Mouse (Mus musculus) lung, embryonic 14.5 days (tissue): ENCODE measurements at regions not wholly inside any gene's neighbourhood (a gene's known extent, or its start where the extent isn't known, plus 50 kb on each side); places are given as distances from the start of the nearest gene placed in this dataset.

ENCODE experiments used
- ATAC-seq: fragments of 200-750 bp; cut with Nextera tagmentation; 2 replicates; pipeline ENCODE4 v1.8.0; 2017; ENCODE audit warnings: mild to moderate bottlenecking, moderate TSS enrichment, moderate library complexity; ENCODE audit not compliant: insufficient read depth
- DNase-seq: peaks from one replicate; pipeline ENCODE4 v3.0.0-alpha.2; 2015
- H3K27ac ChIP-seq: fragments of 300-500 bp; sonication (generic); 2 replicates; pipeline ENCODE4 v1.5.1; 2014; ENCODE audit warnings: low read depth, mild to moderate bottlenecking, moderate library complexity
- H3K27me3 ChIP-seq: fragments of 300-500 bp; sonication (generic); 2 replicates; pipeline ENCODE4 v1.6.1; 2014; ENCODE audit warnings: low read length, control low read depth; ENCODE audit not compliant: insufficient read depth
- H3K36me3 ChIP-seq: fragments of 300-500 bp; sonication (generic); 2 replicates; pipeline ENCODE4 v1.6.1; 2014; ENCODE audit warnings: control low read depth; ENCODE audit not compliant: insufficient read depth
- H3K4me1 ChIP-seq: fragments of 300-500 bp; sonication (generic); 2 replicates; pipeline ENCODE4 v1.6.1; 2014; ENCODE audit warnings: antibody characterized with exemption, control low read depth; ENCODE audit not compliant: insufficient read depth
- H3K4me2 ChIP-seq: fragments of 300-500 bp; sonication (generic); 2 replicates; pipeline ENCODE4 v1.6.1; 2014; ENCODE audit warnings: mild to moderate bottlenecking
- H3K4me3 ChIP-seq: fragments of 300-500 bp; sonication (generic); 2 replicates; pipeline ENCODE4 v1.5.1; 2014; ENCODE audit warnings: low read depth, low read length
- H3K9ac ChIP-seq: fragments of 300-500 bp; sonication (generic); 2 replicates; pipeline ENCODE4 v1.6.1; 2014
- H3K9me3 ChIP-seq: fragments of 300-500 bp; sonication (generic); 2 replicates; pipeline ENCODE4 v1.6.1; 2016; ENCODE audit warnings: low read depth, low read length, control low read depth
- CTCF ChIP-seq: IDR thresholded peaks from 2 replicates; pipeline ENCODE4 v1.5.1; 2016; ENCODE audit warnings: antibody characterized with exemption, low read depth
- WGBS: fragments of 180-500 bp; shearing (Covaris S2); extraction: QIAGEN DNeasy Blood & Tissue Kit; methylation state at CpG from one replicate; pipeline ENCODE4 v1.1.7; 2014; 5-methylcytosine and 5-hydroxymethylcytosine counted together

GRCm38 (mm10) chr5:18445969-18446368, 85.8 kb upstream of the Gnai1 start:
- 12% methylated on average over 8 of the region's 8 CpGs for whole genome bisulfite sequencing
- peak; percentile 74 for TF ChIP-seq CTCF
- DNase-seq: peak; percentile 95
- Histone ChIP-seq H3K4me2 (no peak overlapping the region), H3K4me1 (no peaks in the 10 kb centered on the region), H3K27ac (no peak overlapping the region), H3K27me3 (no peaks in the 10 kb centered on the region), H3K4me3 (no peak overlapping the region), H3K36me3 (no peaks in the 10 kb centered on the region), H3K9ac (no peak overlapping the region), H3K9me3 (no peaks in the 10 kb centered on the region)
- ATAC-seq: peak; percentile 41; the same call in 1 of the 2 replicates

DNA sequence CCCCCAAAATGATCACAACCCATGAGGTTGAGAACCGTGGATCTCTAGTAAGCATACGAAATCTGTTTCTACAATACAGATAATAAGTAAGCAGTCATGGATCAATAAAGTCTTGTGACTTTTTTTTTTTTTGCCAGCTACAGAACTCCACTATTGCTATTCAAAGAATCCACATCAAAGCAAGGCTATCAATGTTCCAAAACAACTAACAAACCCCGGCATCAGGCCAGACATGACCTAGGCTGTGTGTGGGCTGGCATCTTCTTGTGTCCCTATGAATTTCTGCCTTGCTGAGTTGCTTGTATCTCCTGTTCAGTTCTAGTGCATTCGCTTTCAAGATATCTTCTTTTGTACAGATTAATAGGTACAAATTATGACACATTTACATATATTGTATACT, 79.8 kb upstream of the Gnai1 start:
- 83% methylated on average over 4 of the region's 4 CpGs for WGBS
- Histone ChIP-seq H3K4me1 (no peaks in the 10 kb centered on the region), H3K27ac (no peak overlapping the region), H3K4me2 (no peak overlapping the region), H3K4me3 (no peak overlapping the region), H3K9me3 (no peaks in the 10 kb centered on the region), H3K9ac (no peak overlapping the region), H3K36me3 (no peaks in the 10 kb centered on the region), H3K27me3 (no peaks in the 10 kb centered on the region)
- DNase-seq (no peak), ATAC-seq (no peak)
- no peak for TF ChIP-seq CTCF

- no peaks in the 10 kb centered on the region for H3K4me1 ChIP-seq
- H3K9me3 ChIP-seq: no peaks in the 10 kb centered on the region
- no peaks in the 10 kb centered on the region for H3K36me3 ChIP-seq
- H3K27ac ChIP-seq: no peak overlapping the region
- WGBS: 55% methylated on average over 1 of the region's 1 CpGs
- H3K27me3 ChIP-seq: no peaks in the 10 kb centered on the region
- H3K4me3 ChIP-seq: no peak overlapping the region
- H3K9ac ChIP-seq: no peak overlapping the region
- DNase-seq (no peak), ATAC-seq (no peak)
- no peak overlapping the region for H3K4me2 ChIP-seq
- no peak for TF ChIP-seq CTCF
These were observed 79.1 kb upstream of the Gnai1 start for GRCm38 (mm10) chr5:18439281-18439680.

DNA sequence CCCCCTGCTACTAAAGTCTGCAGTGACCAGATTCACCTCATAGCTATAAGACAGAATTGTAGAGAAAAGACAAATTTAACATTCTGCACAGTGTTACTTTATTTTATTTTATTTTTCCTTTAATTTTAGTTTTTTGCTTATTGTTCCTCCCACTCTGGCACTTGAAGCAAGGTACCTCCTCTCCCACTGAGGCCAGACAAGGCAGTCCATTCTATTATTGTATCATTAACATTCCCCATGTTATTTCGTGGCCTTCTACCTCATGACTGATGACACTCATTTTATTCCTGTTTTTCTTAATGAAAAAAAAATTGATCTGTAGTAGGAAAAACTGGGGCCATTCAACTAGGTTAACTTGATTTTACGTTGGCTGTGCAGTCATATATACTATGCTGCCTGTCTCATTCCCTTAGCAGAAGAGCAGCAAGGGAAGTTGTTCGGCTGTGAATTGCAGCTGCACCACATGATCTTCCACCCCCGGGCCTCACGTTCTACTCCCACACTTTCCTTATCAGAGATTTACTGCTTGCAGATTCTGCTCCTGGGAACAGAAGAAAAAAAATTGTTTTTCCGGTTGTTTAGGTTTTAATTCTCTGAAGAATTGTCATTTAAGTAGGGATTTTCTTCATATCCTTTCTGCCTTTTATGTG, 76.1 kb upstream of the Gnai1 start:
- no peak overlapping the region for H3K4me3 ChIP-seq
- TF ChIP-seq CTCF: no peak
- H3K27ac ChIP-seq: no peak overlapping the region
- 39% methylated on average over 6 of the region's 6 CpGs for WGBS
- H3K4me2 ChIP-seq: no peak overlapping the region
- H3K9ac ChIP-seq: no peak overlapping the region
- ATAC-seq (no peak), DNase-seq (peak; percentile 8)
- H3K4me1 ChIP-seq: no peaks in the 10 kb centered on the region
- H3K27me3 ChIP-seq: no peaks in the 10 kb centered on the region
- H3K9me3 ChIP-seq: no peaks in the 10 kb centered on the region
- no peaks in the 10 kb centered on the region for H3K36me3 ChIP-seq

- ATAC-seq (no peak), DNase-seq (no peak)
- no peak overlapping the region for H3K4me2 ChIP-seq
- no peaks in the 10 kb centered on the region for H3K4me1 ChIP-seq
- TF ChIP-seq CTCF: no peak
- no peak overlapping the region for H3K27ac ChIP-seq
- H3K4me3 ChIP-seq: no peak overlapping the region
- no peaks in the 10 kb centered on the region for H3K27me3 ChIP-seq
- no peaks in the 10 kb centered on the region for H3K9me3 ChIP-seq
- 70% methylated on average over 2 of the region's 2 CpGs for whole genome bisulfite sequencing
- H3K9ac ChIP-seq: no peak overlapping the region
- no peaks in the 10 kb centered on the region for H3K36me3 ChIP-seq
These were observed 74.1 kb upstream of the Gnai1 start for GRCm38 (mm10) chr5:18434245-18434644.

DNA sequence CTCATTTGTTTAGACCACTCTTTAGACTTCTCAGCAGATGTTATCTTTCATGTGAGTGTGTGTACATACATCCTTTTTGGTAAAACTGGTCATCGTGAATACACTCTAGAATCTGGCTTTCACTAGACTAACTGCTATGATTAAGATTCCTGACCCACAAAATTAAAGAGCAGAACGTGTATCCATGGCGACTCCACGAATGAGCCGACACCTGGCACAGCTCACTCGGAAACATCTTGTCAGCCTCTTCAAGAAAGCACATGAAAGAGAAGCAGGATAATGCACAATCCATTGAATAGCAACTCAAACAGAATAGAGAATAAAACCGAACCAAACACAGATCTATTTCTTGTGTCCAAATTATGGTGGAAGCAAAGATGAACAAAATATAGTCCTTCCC, 73.1 kb upstream of the Gnai1 start:
- ATAC-seq: no peak
- H3K9ac ChIP-seq: no peak overlapping the region
- DNase-seq: no peak
- no peak overlapping the region for H3K27ac ChIP-seq
- 57% methylated on average over 7 of the region's 7 CpGs for WGBS
- H3K4me2 ChIP-seq: no peak overlapping the region
- H3K4me3 ChIP-seq: no peak overlapping the region
- TF ChIP-seq CTCF: no peak
- no peaks in the 10 kb centered on the region for H3K27me3 ChIP-seq
- no peaks in the 10 kb centered on the region for H3K4me1 ChIP-seq
- no peaks in the 10 kb centered on the region for H3K36me3 ChIP-seq
- no peaks in the 10 kb centered on the region for H3K9me3 ChIP-seq

DNA sequence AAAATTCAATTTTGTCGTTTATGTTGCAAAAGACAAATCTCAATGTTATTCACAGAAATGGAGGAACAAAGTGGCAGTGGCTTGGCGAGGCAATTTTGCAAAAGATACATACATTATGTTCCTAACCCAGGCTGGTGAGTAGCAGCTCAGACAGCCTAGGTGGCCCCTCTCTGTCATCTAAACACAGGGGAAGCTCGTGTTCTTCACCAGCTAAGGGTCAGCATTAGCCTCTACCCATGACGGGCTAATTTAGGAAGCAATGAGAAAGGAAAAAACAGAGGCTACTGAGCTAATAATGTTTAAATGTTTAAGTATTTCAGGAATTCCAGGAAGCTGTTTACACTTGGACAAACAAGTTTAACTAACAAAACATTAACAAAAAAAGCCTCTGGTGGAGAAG, 64.9 kb upstream of the Gnai1 start:
- no peak for ATAC-seq
- Histone ChIP-seq H3K9me3 (no peaks in the 10 kb centered on the region), H3K9ac (no peak overlapping the region), H3K4me3 (no peak overlapping the region), H3K36me3 (no peaks in the 10 kb centered on the region), H3K27ac (no peak overlapping the region), H3K4me1 (no peaks in the 10 kb centered on the region), H3K27me3 (no peaks in the 10 kb centered on the region), H3K4me2 (no peak overlapping the region)
- TF ChIP-seq CTCF: no peak
- DNase-seq: no peak
- WGBS: 43% methylated on average over 4 of the region's 4 CpGs

DNA sequence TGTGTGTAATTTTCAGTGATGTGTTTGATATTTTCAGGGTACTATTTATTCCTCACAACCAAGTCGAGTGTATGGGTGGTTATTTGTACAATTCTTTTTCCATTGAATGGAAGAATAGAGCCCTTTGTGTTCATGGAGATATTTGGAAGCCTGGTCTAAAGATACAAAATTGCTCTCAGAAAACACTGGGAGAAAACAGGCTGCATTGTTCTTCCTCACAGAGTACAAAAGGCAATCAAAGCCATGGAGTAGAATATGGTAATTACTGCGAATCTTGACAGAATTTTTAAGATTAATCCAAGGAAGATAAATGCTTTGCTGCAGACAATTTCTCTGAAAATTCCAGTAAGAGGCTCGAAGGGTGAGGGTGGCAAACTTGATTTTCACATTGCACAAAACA, 54.7 kb upstream of the Gnai1 start:
- Histone ChIP-seq H3K9me3 (no peaks in the 10 kb centered on the region), H3K4me1 (no peaks in the 10 kb centered on the region), H3K27ac (no peak overlapping the region), H3K9ac (no peak overlapping the region), H3K27me3 (no peaks in the 10 kb centered on the region), H3K4me3 (no peak overlapping the region), H3K36me3 (no peaks in the 10 kb centered on the region), H3K4me2 (no peak overlapping the region)
- ATAC-seq (no peak), DNase-seq (no peak)
- 50% methylated on average over 3 of the region's 3 CpGs for WGBS
- no peak for TF ChIP-seq CTCF
